Mouse (Mus musculus): ENCODE data around the gene Lce1h.

The Lce1h gene

DNA sequence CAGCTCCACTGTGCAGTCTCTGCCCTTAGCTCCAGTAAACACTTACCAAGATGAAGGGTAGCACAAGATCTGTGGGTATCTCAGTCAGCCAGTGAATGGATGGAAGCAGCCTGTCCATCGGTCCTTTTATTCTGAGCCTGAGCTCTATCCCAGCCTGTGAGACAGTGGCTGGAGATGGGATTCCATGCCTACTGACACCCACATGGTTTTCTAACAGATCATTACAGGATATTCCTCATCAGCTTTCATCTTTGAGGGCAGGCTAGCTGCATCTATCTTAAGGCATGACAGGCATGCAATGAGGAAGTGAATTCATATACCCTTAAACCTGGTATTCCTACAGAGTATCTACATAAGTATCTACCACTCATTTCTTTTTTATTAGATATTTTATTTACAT is at the start of gene Lce1h:
Lce1h (minus strand) TSS at position 101 of the 400 bp plus-strand sequence.
- DNase-seq (ENCODE audit: low spot score), result no peak

DNA sequence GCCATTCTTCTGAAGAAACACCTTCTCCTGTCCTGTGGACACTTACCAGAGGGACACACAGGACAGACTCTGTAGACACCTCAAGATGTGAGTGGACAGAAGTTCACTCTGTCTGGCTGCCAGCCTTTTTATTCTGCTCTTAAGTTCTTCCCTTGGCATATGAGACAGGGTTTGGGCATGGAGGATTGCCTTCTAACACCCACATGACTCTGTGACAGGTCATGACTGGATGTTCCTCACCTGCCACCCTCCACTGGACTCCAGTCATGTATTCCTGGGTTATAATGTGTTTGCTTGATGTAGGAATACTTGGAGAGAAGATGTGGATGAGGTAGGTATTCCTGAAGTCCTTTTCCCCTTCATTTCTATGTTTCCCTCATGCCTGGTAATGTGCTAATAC is 42.9 kb upstream of the Lce1h start, which contains the start of gene Lce1k:
Lce1k (minus strand) TSS at position 101 of the 400 bp plus-strand sequence.
- no peak for DNase-seq (ENCODE audit: low spot score)

DNA sequence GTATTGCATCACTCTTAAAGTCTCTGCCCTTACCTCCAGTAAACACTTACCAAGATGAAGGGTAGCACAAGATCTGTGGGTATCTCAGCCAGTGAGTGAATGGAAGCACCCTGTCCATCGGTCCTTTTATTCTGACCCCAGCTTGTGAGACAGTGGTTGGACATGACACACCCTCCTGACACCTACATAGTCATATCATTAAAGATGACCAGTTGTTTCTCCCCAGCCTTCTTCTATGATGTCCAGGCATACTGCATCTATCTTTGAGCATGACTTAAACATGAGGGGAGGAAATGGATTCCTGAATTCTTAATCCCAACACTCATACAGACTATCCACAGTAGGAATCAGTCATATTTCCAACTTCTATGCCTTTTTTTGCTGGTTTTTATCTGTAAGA is 25.5 kb upstream of the Lce1h start, which contains the start of gene Lce1j:
Lce1j (minus strand) TSS at position 101 of the 400 bp plus-strand sequence.
- no peak for DNase-seq (ENCODE audit: low spot score)

DNA sequence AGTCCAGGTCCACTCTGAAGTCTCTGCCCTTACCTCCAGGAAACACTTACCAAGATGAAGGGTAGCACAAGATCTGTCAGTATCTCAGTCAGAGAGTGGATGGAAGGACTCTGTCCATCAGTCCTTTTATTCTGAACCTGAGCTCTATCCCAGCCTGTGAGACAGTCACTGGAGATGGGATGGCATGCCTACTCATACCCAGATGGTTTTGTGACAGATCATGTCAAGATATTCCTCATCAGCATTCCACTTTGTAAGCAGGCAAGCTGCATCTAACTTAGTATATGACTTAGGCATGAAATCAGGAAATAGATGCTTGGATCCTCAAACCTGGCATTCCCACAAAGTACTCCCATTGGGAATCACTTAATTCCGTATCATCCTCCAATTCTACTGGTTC is 13.9 kb upstream of the Lce1h start, which contains the start of gene Lce1i:
Lce1i (minus strand) TSS at position 101 of the 400 bp plus-strand sequence.
- no peak for DNase-seq (ENCODE audit: low spot score)

DNA sequence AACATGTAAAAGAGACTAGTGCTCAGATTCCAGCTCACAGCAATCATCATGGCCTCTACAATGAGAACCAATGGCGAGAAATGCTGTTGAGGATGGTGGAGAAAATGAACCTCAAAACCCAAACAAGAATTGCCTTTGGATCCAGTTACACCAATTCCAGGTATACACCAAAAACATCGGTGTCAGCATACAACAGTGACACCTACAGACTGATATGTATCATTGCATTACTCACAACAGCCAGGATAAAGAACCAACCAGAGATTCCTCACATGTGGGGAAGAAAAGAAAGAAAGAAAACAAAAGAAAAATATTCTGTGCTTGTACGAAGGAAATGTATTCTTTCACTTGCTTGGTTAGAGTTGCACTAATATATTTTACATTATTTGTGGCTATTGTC is 6.7 kb upstream of the Lce1h start:
- peak; percentile 7 for DNase-seq (ENCODE audit: low spot score)

DNA sequence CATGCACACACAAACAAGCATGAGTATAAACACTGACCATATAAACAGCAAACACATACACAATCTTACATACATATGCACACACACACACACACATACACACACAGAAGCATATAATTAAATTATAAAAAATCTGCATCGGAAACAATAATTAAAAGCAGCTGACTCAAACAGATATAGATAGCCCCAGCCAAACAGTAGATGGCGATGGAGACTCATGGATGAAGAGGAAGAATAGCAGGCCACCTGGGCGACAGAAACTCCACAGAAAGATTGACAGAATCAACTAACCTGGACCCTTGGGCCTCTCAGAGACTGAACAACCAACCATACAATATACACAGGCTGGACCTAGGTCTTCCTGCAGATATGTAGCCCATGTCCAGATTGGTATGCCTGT is 11.7 kb downstream of the Lce1h start:
- peak; percentile 17 for DNase-seq (ENCODE audit: low spot score)

DNA sequence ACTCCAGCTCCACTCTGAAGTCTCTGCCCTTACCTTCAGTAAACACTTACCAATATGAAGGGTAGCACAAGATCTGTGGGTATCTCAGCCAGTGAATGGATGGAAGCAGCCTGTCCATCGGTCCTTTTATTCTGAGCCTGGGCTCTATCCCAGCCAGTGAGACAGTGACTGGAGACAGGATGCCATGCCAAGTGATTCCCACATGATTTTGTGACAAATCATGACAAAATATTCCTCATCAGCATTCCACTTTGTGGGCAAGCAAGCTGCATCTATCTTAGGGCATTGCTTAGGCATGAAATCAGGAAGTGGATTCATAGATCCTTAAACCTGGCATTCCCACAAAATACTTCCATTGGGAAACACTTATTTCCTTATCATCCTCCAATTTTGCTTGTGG is 12.6 kb downstream of the Lce1h start, which contains the start of gene Lce1g:
Lce1g (minus strand) TSS at position 101 of the 400 bp plus-strand sequence.
- DNase-seq (ENCODE audit: low spot score), result no peak

DNA sequence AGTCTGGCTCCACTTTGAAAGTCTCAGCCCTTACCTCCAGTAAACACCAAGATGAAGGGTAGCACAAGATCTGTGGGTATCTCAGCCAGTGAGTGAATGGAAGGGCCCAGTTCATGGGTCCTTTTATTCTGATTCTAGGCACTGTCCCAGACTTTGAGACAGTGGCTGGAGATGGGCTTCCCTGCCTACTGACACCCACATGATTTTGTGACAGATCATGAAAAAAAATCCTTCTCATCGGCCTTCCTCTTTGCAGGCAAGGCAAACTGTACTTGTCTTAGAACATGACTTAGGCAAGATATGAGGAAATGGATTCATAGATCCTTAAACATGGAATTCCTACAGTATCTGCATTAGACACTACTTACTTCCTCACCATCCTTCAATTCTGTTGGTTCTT is 25.9 kb downstream of the Lce1h start, which contains the start of gene Gm38119:
Gm38119 (minus strand) TSS at position 101 of the 400 bp plus-strand sequence.
- no peak for DNase-seq (ENCODE audit: low spot score)

DNA sequence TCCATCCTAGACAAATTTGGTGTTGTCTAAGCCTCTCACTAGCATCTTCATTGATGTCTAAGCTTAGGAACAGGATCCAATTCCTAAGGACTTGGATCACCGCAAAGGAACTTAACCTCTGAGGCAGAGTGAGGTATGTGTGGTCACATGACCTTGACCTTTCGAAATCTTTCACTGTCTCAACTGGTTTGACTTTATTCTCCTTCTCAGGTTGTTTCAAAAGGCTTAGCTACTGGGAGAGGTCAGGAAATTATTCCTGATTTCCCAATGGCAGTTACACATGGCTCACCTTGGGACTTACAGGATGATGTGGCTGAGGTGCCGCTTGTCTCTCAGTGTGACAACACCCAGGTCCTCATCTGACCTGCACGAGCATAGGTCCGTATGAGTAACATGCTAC is 42.2 kb downstream of the Lce1h start:
- no peak for DNase-seq (ENCODE audit: low spot score)

DNA sequence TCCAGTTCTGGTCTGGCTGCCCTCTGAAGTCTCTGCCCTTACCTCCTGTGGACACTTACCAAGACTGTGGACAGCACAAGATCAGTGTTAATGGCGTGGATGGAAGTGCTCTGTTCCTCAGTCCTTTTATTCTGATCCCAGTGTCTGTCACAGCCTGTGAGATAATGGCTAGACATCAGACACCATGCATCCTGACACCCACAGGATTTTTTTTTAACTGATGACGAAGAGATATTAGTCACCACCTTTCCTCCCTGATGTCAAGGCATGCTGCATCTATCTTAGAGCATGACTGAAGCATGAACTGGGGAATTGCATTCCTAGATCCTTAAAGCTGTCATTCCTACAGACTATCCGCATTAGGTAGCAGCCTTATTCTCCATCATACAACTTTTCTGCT is 44.6 kb downstream of the Lce1h start, which contains the start of gene Lce1f:
Lce1f (minus strand) TSS at position 101 of the 400 bp plus-strand sequence.
- DNase-seq (ENCODE audit: low spot score), result no peak

DNA sequence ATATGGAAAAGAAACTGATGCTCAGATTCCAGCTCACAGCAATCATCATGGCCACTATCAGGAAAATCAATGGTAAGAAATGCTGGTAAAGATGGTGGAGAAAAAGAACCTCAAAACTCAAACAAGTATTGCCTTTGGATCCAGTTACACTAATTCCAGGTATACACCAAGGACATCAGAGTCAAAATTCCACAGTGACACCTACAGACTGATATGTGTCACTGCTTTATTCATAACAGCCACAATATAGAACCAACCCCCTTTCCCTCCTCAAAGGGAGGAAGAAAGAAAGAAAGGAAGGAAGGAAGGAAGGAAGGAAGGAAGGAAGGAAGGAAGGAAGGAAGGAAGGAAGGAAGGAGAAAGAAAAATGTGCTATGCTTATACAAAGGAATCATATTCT is 49.7 kb downstream of the Lce1h start:
- no peak for DNase-seq (ENCODE audit: low spot score)

Data from retina, embryonic 14.5 days (tissue).